Mouse (Mus musculus) kidney, adult 2 months (tissue): ENCODE results near the gene Susd6.

Experiments used
- CTCF ChIP-seq: fragments of 200-500 bp; conservative IDR thresholded peaks from 2 replicates; pipeline ENCODE4 v1.5.1; 2011; ENCODE audit warnings: low read depth, mild to moderate bottlenecking, control low read depth, low read length, moderate library complexity, mixed read lengths; ENCODE audit not compliant: insufficient read depth, insufficient read length
- POLR2A ChIP-seq: fragments of 200-500 bp; IDR thresholded peaks from one replicate; pipeline ENCODE4 v1.6.1; 2011; ENCODE audit warnings: low read depth, low read length, control low read depth

GRCm38 (mm10) chr12:80824202-80824601, 33.9 kb downstream of the Susd6 start:
- no peak for TF ChIP-seq CTCF
- TF ChIP-seq POLR2A, result no peak
